Mouse (Mus musculus): ENCODE data around the gene Tmem41b.

GRCm38 (mm10) chr7:109928365-109928764 is 58.4 kb downstream of the Tmem41b start:
- TF ChIP-seq TAL1 (IDR thresholded peaks at IDR 0.05; ENCODE audit: low read length) (no peak), GATA1 (IDR thresholded peaks at IDR 0.05; ENCODE audit: low read length) (no peak)

All from erythroblast, embryonic 14.5 days (primary cell).